Mouse (Mus musculus) heart, embryonic 11.5 days (tissue): ENCODE results near the gene Zfp148. TPM values are rescaled to one million over a fixed set of nuclear protein-coding genes. Genes with fewer than 3 reads are reported as not detected.

Experiments used
- ATAC-seq: fragments of 200-750 bp; cut with Nextera tagmentation; replicated peaks from 2 replicates; pipeline ENCODE4 v1.8.0; 2017; ENCODE audit warnings: moderate library complexity; ENCODE audit not compliant: insufficient number of reproducible peaks, low FRiP score, low TSS enrichment
- H3K27ac ChIP-seq: fragments of 300-500 bp; sonication (generic); 2 replicates; pipeline ENCODE4 v1.5.1; 2014; ENCODE audit warnings: mild to moderate bottlenecking, low read depth, low read length
- H3K27me3 ChIP-seq: fragments of 300-500 bp; sonication (generic); 2 replicates; pipeline ENCODE4 v1.6.1; 2014; ENCODE audit warnings: mild to moderate bottlenecking, low read length, mixed read lengths; ENCODE audit not compliant: control insufficient read depth, insufficient read depth
- H3K36me3 ChIP-seq: fragments of 300-500 bp; sonication (generic); 2 replicates; pipeline ENCODE4 v1.6.1; 2014; ENCODE audit warnings: mild to moderate bottlenecking, low read length, moderate library complexity, mixed read lengths; ENCODE audit not compliant: control insufficient read depth, insufficient read depth
- H3K4me1 ChIP-seq: fragments of 300-500 bp; sonication (generic); 2 replicates; pipeline ENCODE4 v1.6.1; 2014; ENCODE audit warnings: low read length; ENCODE audit not compliant: control insufficient read depth, insufficient read depth
- H3K4me2 ChIP-seq: fragments of 300-500 bp; sonication (generic); 2 replicates; pipeline ENCODE4 v1.6.1; 2014; ENCODE audit warnings: mild to moderate bottlenecking, moderate library complexity
- H3K4me3 ChIP-seq: fragments of 300-500 bp; sonication (generic); 2 replicates; pipeline ENCODE4 v1.5.1; 2014; ENCODE audit warnings: low read depth, low read length
- H3K9ac ChIP-seq: fragments of 300-500 bp; sonication (generic); 2 replicates; pipeline ENCODE4 v1.6.1; 2014; ENCODE audit warnings: mild to moderate bottlenecking, low read depth, low read length, moderate library complexity
- H3K9me3 ChIP-seq: fragments of 300-500 bp; sonication (generic); replicated peaks from 2 replicates; pipeline ENCODE4 v1.6.1; 2016; ENCODE audit warnings: low read length; ENCODE audit not compliant: control insufficient read depth
- WGBS: fragments of 180-500 bp; shearing (Covaris S2); extraction: QIAGEN DNeasy Blood & Tissue Kit; methylation state at CpG from one replicate; pipeline ENCODE4 v1.1.7; 2014; ENCODE audit not compliant: insufficient replicate concordance; 5-methylcytosine and 5-hydroxymethylcytosine counted together
- polyA plus RNA-seq: library from polyadenylated mRNA; unstranded; fragments of >200 nt; fragmentation: Nextera tagmentation; extraction: Ambion mirVana; gene quantifications from 2 replicates; pipeline ENCODE4 v1.2.1, GENCODE M21; 2014

Zfp148 gene
- polyA plus RNA-seq, 1 experiment from 2014 or later: 37.8 TPM

GRCm38 (mm10) chr16:33410605-33411004 is 30.0 kb downstream of the Zfp148 start:
- H3K4me1 ChIP-seq: peaks cover 11% of the 10 kb centered on the region
- no peak for ATAC-seq
- no peak overlapping the region for H3K4me3 ChIP-seq
- H3K27ac ChIP-seq: no peak overlapping the region
- no peak overlapping the region for H3K9ac ChIP-seq
- H3K36me3 ChIP-seq: no peaks in the 10 kb centered on the region
- no peaks in the 10 kb centered on the region for H3K27me3 ChIP-seq
- 86% methylated on average over 1 of the region's 1 CpGs for WGBS
- no peaks in the 10 kb centered on the region for H3K9me3 ChIP-seq
- no peak overlapping the region for H3K4me2 ChIP-seq

GRCm38 (mm10) chr16:33414191-33414590 is 33.6 kb downstream of the Zfp148 start:
- Histone ChIP-seq H3K4me2 (no peak overlapping the region), H3K4me1 (peaks cover 16% of the 10 kb centered on the region), H3K9me3 (no peaks in the 10 kb centered on the region), H3K9ac (no peak overlapping the region), H3K27me3 (no peaks in the 10 kb centered on the region), H3K27ac (peak overlapping the region; percentile 11; the same call in 1 of the 2 replicates), H3K4me3 (no peak overlapping the region), H3K36me3 (no peaks in the 10 kb centered on the region)
- no peak for ATAC-seq
- WGBS: 73% methylated on average over 5 of the region's 5 CpGs

GRCm38 (mm10) chr16:33415607-33416006 is 35.0 kb downstream of the Zfp148 start:
- H3K27ac ChIP-seq: no peak overlapping the region
- no peak overlapping the region for H3K9ac ChIP-seq
- H3K27me3 ChIP-seq: no peaks in the 10 kb centered on the region
- no peaks in the 10 kb centered on the region for H3K36me3 ChIP-seq
- no peak overlapping the region for H3K4me3 ChIP-seq
- no peaks in the 10 kb centered on the region for H3K9me3 ChIP-seq
- ATAC-seq: no peak
- 82% methylated on average over 5 of the region's 5 CpGs for whole genome bisulfite sequencing
- H3K4me2 ChIP-seq: no peak overlapping the region
- peaks cover 16% of the 10 kb centered on the region for H3K4me1 ChIP-seq

GRCm38 (mm10) chr16:33428327-33428726 is 47.7 kb downstream of the Zfp148 start:
- Histone ChIP-seq H3K4me3 (no peak overlapping the region), H3K9me3 (no peaks in the 10 kb centered on the region), H3K27ac (no peak overlapping the region), H3K4me2 (no peak overlapping the region), H3K9ac (no peak overlapping the region), H3K36me3 (peaks cover 3% of the 10 kb centered on the region; the same call in 1 of the 2 replicates), H3K4me1 (no peaks in the 10 kb centered on the region), H3K27me3 (no peaks in the 10 kb centered on the region)
- 75% methylated on average over 3 of the region's 3 CpGs for WGBS
- ATAC-seq: no peak

- H3K36me3 ChIP-seq: peaks cover 6% of the 10 kb centered on the region; the same call in 1 of the 2 replicates
- no peaks in the 10 kb centered on the region for H3K4me1 ChIP-seq
- 73% methylated on average over 2 of the region's 2 CpGs for WGBS
- no peak for ATAC-seq
- no peak overlapping the region for H3K4me3 ChIP-seq
- no peak overlapping the region for H3K4me2 ChIP-seq
- no peak overlapping the region for H3K27ac ChIP-seq
- no peaks in the 10 kb centered on the region for H3K27me3 ChIP-seq
- H3K9me3 ChIP-seq: no peaks in the 10 kb centered on the region
- H3K9ac ChIP-seq: no peak overlapping the region
Measured at GRCm38 (mm10) chr16:33431660-33432059, 51.0 kb downstream of the Zfp148 start.

- Histone ChIP-seq H3K4me2 (no peak overlapping the region), H3K36me3 (no peaks in the 10 kb centered on the region; the same call in 1 of the 2 replicates), H3K27me3 (no peaks in the 10 kb centered on the region), H3K9ac (no peak overlapping the region), H3K4me3 (no peak overlapping the region), H3K27ac (no peak overlapping the region), H3K4me1 (no peaks in the 10 kb centered on the region; the same call in 1 of the 2 replicates), H3K9me3 (no peaks in the 10 kb centered on the region)
- WGBS: 89% methylated on average over 6 of the region's 6 CpGs
- ATAC-seq: no peak
Measured at GRCm38 (mm10) chr16:33441065-33441464, 60.4 kb downstream of the Zfp148 start.

- no peak for ATAC-seq
- Histone ChIP-seq H3K9me3 (no peaks in the 10 kb centered on the region), H3K27ac (no peak overlapping the region), H3K4me2 (no peak overlapping the region), H3K9ac (no peak overlapping the region), H3K4me1 (peaks cover 6% of the 10 kb centered on the region), H3K36me3 (no peaks in the 10 kb centered on the region), H3K27me3 (no peaks in the 10 kb centered on the region), H3K4me3 (no peak overlapping the region)
- 68% methylated on average over 5 of the region's 5 CpGs for whole genome bisulfite sequencing
Measured at GRCm38 (mm10) chr16:33446830-33447229, 66.2 kb downstream of the Zfp148 start.

- Histone ChIP-seq H3K4me1 (peaks cover 8% of the 10 kb centered on the region; the same call in 1 of the 2 replicates), H3K27ac (no peak overlapping the region), H3K9me3 (no peaks in the 10 kb centered on the region), H3K27me3 (no peaks in the 10 kb centered on the region), H3K4me2 (no peak overlapping the region), H3K9ac (no peak overlapping the region), H3K4me3 (no peak overlapping the region), H3K36me3 (peaks cover 3% of the 10 kb centered on the region; the same call in 1 of the 2 replicates)
- no peak for ATAC-seq
- WGBS: 84% methylated on average over 2 of the region's 2 CpGs
Measured at GRCm38 (mm10) chr16:33453826-33454225, 73.2 kb downstream of the Zfp148 start.

GRCm38 (mm10) chr16:33454306-33454705 is 73.7 kb downstream of the Zfp148 start:
- Histone ChIP-seq H3K36me3 (peaks cover 6% of the 10 kb centered on the region), H3K9ac (no peak overlapping the region), H3K4me2 (no peak overlapping the region), H3K27ac (no peak overlapping the region), H3K4me3 (no peak overlapping the region), H3K4me1 (peaks cover 8% of the 10 kb centered on the region; the same call in 1 of the 2 replicates), H3K27me3 (no peaks in the 10 kb centered on the region), H3K9me3 (no peaks in the 10 kb centered on the region)
- WGBS: 64% methylated on average over 2 of the region's 2 CpGs
- no peak for ATAC-seq
